Mouse (Mus musculus): Measurements from ENCODE around the gene Pcbp3. TPM values are rescaled to one million over a fixed set of nuclear protein-coding genes. Genes with fewer than 3 reads are reported as not detected.

Pcbp3 gene
- polyA plus RNA-seq, 1 experiment from 2014 or later, result 23.2 TPM

- Histone ChIP-seq H3K4me1 (peaks cover 44% of the 10 kb centered on the region), H3K27me3 (ENCODE audit: insufficient read depth, poor library complexity, severe bottlenecking) (peaks cover 19% of the 10 kb centered on the region; the same call in 1 of the 2 replicates), H3K9me3 (no peaks in the 10 kb centered on the region), H3K4me3 (no peak overlapping the region), H3K36me3 (no peaks in the 10 kb centered on the region), H3K27ac (no peak overlapping the region)
- WGBS, result 80% methylated on average over 19 of the region's 19 CpGs
- DNase-seq (ENCODE audit: low spot score), result peak; percentile 70
Measured at GRCm38 (mm10) chr10:76729631-76730620, 231.8 kb downstream of the Pcbp3 start.

DNA sequence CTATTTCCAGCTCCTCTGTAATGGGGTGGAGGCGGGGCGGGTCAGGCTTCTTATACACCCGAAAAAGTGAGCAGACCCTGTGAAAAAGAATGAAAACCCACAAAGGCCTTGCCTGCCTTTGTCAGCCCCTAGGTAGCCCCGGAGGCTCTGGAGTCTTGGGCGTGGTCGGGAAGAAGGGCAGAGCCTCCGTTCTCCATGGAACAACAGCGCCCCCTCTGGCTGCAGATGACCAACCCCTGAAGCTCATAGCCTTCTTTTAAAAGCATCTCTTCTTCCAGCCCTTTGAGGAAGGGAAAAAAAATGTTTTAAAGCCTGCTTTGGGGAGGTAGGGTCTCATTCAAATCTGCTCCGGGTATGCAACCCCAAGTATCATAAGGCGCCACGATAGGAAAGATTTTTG, 233.3 kb downstream of the Pcbp3 start:
- H3K4me3 ChIP-seq, result peak overlapping the region; percentile 25; the same call in 1 of the 2 replicates
- H3K36me3 ChIP-seq, result no peaks in the 10 kb centered on the region
- peaks cover 46% of the 10 kb centered on the region for H3K4me1 ChIP-seq
- DNase-seq (ENCODE audit: low spot score), result peak; percentile 85
- H3K27ac ChIP-seq, result peak overlapping the region; percentile 60
- WGBS, result 16% methylated on average over 11 of the region's 11 CpGs
- H3K9me3 ChIP-seq, result no peaks in the 10 kb centered on the region
- H3K27me3 ChIP-seq (ENCODE audit: insufficient read depth, poor library complexity, severe bottlenecking), result peaks cover 19% of the 10 kb centered on the region; the same call in 1 of the 2 replicates

- WGBS, result 89% methylated on average over 7 of the region's 7 CpGs
- H3K4me1 ChIP-seq, result peaks cover 37% of the 10 kb centered on the region
Measured at GRCm38 (mm10) chr10:76727301-76727700, 234.4 kb downstream of the Pcbp3 start.

GRCm38 (mm10) chr10:76726866-76727265, 234.8 kb downstream of the Pcbp3 start:
- H3K27me3 ChIP-seq (ENCODE audit: insufficient read depth, poor library complexity, severe bottlenecking), result peaks cover 19% of the 10 kb centered on the region; the same call in 1 of the 2 replicates
- 84% methylated on average over 4 of the region's 4 CpGs for WGBS
- DNase-seq (ENCODE audit: low spot score), result peak; percentile 69
- peaks cover 3% of the 10 kb centered on the region; the same call in 1 of the 2 replicates for H3K36me3 ChIP-seq
- H3K4me1 ChIP-seq, result peaks cover 33% of the 10 kb centered on the region
- H3K4me3 ChIP-seq, result no peak overlapping the region
- H3K27ac ChIP-seq, result peak overlapping the region; percentile 32; the same call in 1 of the 2 replicates
- no peaks in the 10 kb centered on the region for H3K9me3 ChIP-seq

More at GRCm38 (mm10) chr10:76727301-76727700, 234.4 kb downstream of the Pcbp3 start:
- H3K9me3 ChIP-seq, result no peaks in the 10 kb centered on the region
- no peak overlapping the region for H3K4me3 ChIP-seq
- 0 out of 2 replicates have a peak, but pooled peaks cover 2% of the 10 kb centered on the region for H3K36me3 ChIP-seq
- peaks cover 19% of the 10 kb centered on the region; the same call in 1 of the 2 replicates for H3K27me3 ChIP-seq (ENCODE audit: insufficient read depth, poor library complexity, severe bottlenecking)
- no peak for DNase-seq (ENCODE audit: low spot score)
- peak overlapping the region; percentile 32; the same call in 1 of the 2 replicates for H3K27ac ChIP-seq

DNA sequence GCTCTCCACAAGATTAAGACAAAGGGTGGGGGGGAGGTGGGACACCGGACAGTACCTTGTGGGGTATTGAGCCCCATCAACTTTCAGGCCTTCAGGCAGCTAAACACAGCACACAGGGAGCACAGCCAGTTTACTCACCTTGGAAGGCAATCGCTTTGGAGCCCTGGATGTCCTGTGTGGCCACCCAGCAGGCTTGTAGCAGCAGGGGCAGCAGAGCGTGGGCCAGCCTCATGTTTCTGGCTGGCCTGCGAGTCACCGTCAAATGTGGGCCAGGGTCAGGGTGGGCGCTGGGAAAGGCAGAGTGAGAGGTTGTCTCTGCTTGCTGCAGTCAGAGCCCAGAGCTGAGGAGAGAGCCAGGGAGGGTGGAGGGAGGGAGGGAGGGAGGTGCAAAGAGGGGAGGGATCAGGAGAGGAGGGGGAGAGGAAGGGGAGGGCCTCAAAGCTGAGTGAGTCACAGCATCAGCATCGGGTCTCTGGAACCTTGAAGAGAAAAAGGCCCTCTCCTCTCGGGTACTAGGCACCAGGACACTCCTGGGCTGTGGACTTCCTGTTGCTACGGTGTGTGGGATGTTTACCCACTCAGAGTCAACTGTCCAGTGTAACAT, 235.9 kb downstream of the Pcbp3 start, which contains the start of gene Col6a1:
Gene Col6a1 (minus strand): TSS at position 487 of the 604 bp plus-strand sequence.
- H3K9me3 ChIP-seq, result no peaks in the 10 kb centered on the region
- H3K27me3 ChIP-seq (ENCODE audit: insufficient read depth, poor library complexity, severe bottlenecking), result peaks cover 19% of the 10 kb centered on the region; the same call in 1 of the 2 replicates
- 30% methylated on average over 9 of the region's 9 CpGs for WGBS
- peak within 1 kb of the TSS; percentile 83 for H3K27ac ChIP-seq
- peak; percentile 80 for DNase-seq (ENCODE audit: low spot score)
- H3K36me3 ChIP-seq, result peaks cover 10% of the 10 kb centered on the region; the same call in 1 of the 2 replicates
- H3K4me3 ChIP-seq, result peak within 1 kb of the TSS; percentile 37
- peaks cover 29% of the 10 kb centered on the region for H3K4me1 ChIP-seq

- Histone ChIP-seq H3K36me3 (peaks cover 10% of the 10 kb centered on the region; the same call in 1 of the 2 replicates), H3K27me3 (ENCODE audit: insufficient read depth, poor library complexity, severe bottlenecking) (peaks cover 12% of the 10 kb centered on the region; the same call in 1 of the 2 replicates), H3K4me1 (peaks cover 29% of the 10 kb centered on the region), H3K4me3 (peak overlapping the region; percentile 37; the same call in 1 of the 2 replicates), H3K27ac (peak overlapping the region; percentile 83), H3K9me3 (no peaks in the 10 kb centered on the region)
- WGBS, result 72% methylated on average over 2 of the region's 2 CpGs
- DNase-seq (ENCODE audit: low spot score), result no peak
Measured at GRCm38 (mm10) chr10:76725097-76725496, 236.6 kb downstream of the Pcbp3 start.

DNA sequence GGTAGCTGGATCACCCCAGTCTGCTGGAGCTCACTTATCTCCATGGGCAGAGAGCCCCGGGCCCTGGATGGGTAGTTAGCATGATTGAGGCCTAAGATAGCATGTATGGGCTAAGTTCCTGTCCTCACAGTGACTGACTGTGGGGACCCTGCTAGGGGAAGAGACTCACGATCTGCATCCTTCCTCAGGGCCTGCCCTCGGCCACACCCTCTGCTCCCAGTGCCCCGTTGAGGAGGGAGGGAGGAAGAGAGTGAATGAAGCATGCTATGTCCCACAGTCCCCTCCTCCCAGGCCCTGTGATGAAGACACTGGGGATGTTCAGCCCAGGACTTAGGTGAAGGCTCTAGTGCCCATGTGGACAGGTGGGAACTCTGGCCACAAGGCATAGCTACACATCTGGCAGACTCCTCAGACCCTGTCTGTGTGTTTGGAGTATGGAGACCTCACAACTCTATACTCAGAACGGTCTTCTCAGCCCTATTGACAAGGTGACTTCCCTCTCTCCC, 237.4 kb downstream of the Pcbp3 start:
- H3K36me3 ChIP-seq, result peaks cover 13% of the 10 kb centered on the region; the same call in 1 of the 2 replicates
- 0 out of 2 replicates have a peak, but pooled peaks cover 4% of the 10 kb centered on the region for H3K27me3 ChIP-seq (ENCODE audit: insufficient read depth, poor library complexity, severe bottlenecking)
- no peaks in the 10 kb centered on the region for H3K9me3 ChIP-seq
- WGBS, result 54% methylated on average over 5 of the region's 5 CpGs
- peaks cover 29% of the 10 kb centered on the region for H3K4me1 ChIP-seq
- DNase-seq (ENCODE audit: low spot score), result peak; percentile 71
- H3K27ac ChIP-seq, result no peak overlapping the region
- no peak overlapping the region for H3K4me3 ChIP-seq

DNA sequence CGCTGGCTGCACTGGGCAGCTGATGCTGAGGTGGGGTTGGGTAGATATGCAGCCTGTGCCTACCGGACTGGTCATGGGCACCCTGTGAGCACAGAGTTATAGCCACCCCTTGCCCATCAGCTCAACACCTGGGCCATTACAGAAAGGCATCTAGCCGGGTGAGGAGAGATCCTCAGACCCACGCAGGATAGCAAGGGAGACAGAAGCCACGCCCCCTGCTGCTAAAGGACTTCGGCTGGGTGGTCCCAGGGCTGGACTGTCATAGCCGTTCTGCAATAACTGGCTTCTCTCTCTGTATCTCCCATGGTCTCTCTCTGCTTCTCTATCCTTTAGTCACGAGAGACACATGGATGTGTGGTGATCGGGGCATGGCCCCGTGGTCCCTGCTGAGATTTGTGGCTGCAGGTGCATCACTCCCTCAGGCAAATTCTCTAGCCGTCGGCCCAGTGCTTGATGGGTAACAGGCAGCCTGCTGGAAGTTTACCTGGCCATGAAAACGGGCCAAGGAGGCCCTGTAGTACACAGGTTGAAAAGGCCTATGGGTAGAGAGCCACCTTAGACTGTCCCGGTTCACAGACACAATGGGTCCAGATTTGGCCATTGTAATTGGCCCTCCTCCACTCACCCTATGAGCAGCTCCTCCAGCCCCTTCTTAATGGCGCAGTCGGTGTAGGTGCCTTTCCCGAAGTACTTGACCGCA, 238.8 kb downstream of the Pcbp3 start:
- 84% methylated on average over 18 of the region's 18 CpGs for WGBS
- Histone ChIP-seq H3K9me3 (no peaks in the 10 kb centered on the region), H3K4me3 (no peak overlapping the region), H3K36me3 (peaks cover 14% of the 10 kb centered on the region; the same call in 1 of the 2 replicates), H3K4me1 (peaks cover 25% of the 10 kb centered on the region), H3K27ac (no peak overlapping the region), H3K27me3 (ENCODE audit: insufficient read depth, poor library complexity, severe bottlenecking) (0 out of 2 replicates have a peak, but pooled peaks cover 4% of the 10 kb centered on the region)
- peak; percentile 69 for DNase-seq (ENCODE audit: low spot score)

DNA sequence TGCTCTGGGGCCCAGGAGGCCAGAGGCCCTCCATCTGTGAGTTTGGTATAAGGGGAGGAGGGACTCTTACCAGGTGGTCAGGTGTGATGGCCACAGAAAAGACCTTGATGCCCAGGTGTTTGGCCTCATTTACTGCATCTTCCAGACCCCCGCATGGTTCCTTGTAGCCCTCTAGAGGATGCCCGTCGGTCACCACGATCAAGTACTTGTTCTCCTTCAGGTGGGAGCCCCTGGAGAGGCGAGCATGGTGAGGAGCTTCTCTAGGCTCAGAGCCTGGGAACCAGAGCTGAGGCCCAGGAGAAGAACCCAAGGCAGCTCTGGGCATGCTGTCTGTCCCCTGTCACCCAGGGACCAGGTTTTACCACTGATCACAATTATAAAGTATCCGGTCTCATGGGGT, 239.9 kb downstream of the Pcbp3 start:
- H3K4me1 ChIP-seq, result peaks cover 23% of the 10 kb centered on the region
- peak; percentile 68 for DNase-seq (ENCODE audit: low spot score)
- H3K4me3 ChIP-seq, result no peak overlapping the region
- no peak overlapping the region for H3K27ac ChIP-seq
- WGBS, result 88% methylated on average over 6 of the region's 6 CpGs
- no peaks in the 10 kb centered on the region for H3K9me3 ChIP-seq
- H3K36me3 ChIP-seq, result peaks cover 20% of the 10 kb centered on the region; the same call in 1 of the 2 replicates
- H3K27me3 ChIP-seq (ENCODE audit: insufficient read depth, poor library complexity, severe bottlenecking), result no peaks in the 10 kb centered on the region

DNA sequence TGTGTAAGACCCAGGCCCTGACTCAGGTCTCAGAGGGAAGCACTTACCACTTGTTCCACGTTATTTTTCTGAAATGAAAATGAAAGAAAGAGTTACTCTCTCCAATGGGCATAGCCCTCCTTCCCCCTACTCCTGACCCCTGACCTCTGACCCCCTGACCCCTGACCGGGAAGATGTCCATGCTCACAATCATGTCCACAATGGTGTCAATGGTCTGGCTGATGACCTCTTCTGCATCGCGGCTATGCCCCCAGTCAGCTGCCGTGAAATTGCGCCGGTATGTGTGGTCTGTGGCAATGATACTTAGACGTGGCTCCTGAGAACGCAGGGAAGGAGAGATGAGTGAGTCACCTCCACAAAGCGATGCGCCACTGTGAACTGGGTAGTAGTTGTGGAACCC, 240.5 kb downstream of the Pcbp3 start:
- DNase-seq (ENCODE audit: low spot score), result peak; percentile 54
- peaks cover 21% of the 10 kb centered on the region; the same call in 1 of the 2 replicates for H3K36me3 ChIP-seq

DNA sequence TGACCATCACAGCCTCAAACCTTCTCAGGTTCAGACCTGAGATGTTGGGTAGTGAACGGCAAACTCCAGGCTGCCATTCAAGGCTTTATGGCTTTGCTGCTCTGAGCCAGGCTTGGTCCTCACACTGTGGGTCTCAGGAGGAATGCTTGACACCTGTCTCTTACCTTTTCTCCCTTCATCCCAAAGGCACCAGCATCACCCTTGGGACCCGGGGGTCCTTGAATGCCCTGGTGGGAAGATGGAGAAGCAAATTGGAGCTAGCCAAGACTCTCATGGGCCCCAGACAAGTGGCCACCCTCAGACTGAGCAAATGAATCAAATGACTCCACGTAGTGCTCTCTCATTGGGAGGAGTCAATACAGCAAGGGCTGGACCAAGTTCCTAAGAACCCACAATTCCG, 244.1 kb downstream of the Pcbp3 start:
- H3K9me3 ChIP-seq, result no peaks in the 10 kb centered on the region
- H3K4me3 ChIP-seq, result no peak overlapping the region
- no peak overlapping the region for H3K27ac ChIP-seq
- no peaks in the 10 kb centered on the region for H3K4me1 ChIP-seq
- H3K36me3 ChIP-seq, result peaks cover 36% of the 10 kb centered on the region
- WGBS, result 79% methylated on average over 4 of the region's 4 CpGs
- 0 out of 2 replicates have a peak, but pooled peaks cover 1% of the 10 kb centered on the region for H3K27me3 ChIP-seq (ENCODE audit: insufficient read depth, poor library complexity, severe bottlenecking)
- DNase-seq (ENCODE audit: low spot score), result peak; percentile 71

More for the DNA sequence above, 240.5 kb downstream of the Pcbp3 start:
- Histone ChIP-seq H3K27me3 (ENCODE audit: insufficient read depth, poor library complexity, severe bottlenecking) (no peaks in the 10 kb centered on the region), H3K27ac (no peak overlapping the region), H3K4me1 (peaks cover 23% of the 10 kb centered on the region), H3K9me3 (no peaks in the 10 kb centered on the region), H3K4me3 (no peak overlapping the region)
- 83% methylated on average over 11 of the region's 11 CpGs for WGBS

DNA sequence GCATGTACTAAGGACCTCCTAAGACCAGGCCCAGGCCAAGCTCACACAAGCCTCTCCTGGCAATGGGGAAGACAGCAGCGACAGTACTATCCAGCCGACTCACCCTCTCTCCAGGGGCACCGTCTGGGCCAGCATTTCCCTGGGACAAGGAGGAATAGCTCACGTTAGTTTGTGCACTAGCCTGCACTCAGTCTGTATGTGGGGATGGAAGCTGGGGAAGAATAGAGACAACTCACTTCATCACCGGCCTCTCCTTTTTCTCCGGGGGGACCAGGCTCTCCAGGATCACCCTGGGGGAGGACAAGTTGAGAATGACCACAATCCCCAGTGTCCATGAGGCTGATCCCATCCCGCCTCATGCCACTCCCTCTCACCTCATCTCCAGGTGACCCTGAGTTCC, 244.7 kb downstream of the Pcbp3 start:
- 82% methylated on average over 7 of the region's 7 CpGs for WGBS
- Histone ChIP-seq H3K27me3 (ENCODE audit: insufficient read depth, poor library complexity, severe bottlenecking) (0 out of 2 replicates have a peak, but pooled peaks cover 3% of the 10 kb centered on the region), H3K9me3 (no peaks in the 10 kb centered on the region), H3K4me1 (no peaks in the 10 kb centered on the region), H3K27ac (no peak overlapping the region), H3K36me3 (peaks cover 42% of the 10 kb centered on the region), H3K4me3 (no peak overlapping the region)
- DNase-seq (ENCODE audit: low spot score), result peak; percentile 60

Data from heart, embryonic 10.5 days (tissue).